Mouse (Mus musculus) lung, embryonic 15.5 days (tissue): ENCODE data around the gene Nrxn1. TPM values are rescaled to one million over a fixed set of nuclear protein-coding genes. Genes with fewer than 3 reads are reported as not detected.

Source experiments
- ATAC-seq: fragments of 200-750 bp; cut with Nextera tagmentation; 2 replicates; pipeline ENCODE4 v1.8.0; 2017; ENCODE audit warnings: moderate number of reproducible peaks, borderline replicate concordance; ENCODE audit not compliant: low FRiP score, low TSS enrichment; ENCODE audit errors: extremely low read depth
- H3K27ac ChIP-seq: fragments of 300-500 bp; sonication (generic); 2 replicates; pipeline ENCODE4 v1.5.1; 2015; ENCODE audit warnings: moderate library complexity, mild to moderate bottlenecking, inconsistent platforms
- H3K27me3 ChIP-seq: fragments of 300-500 bp; sonication (generic); 2 replicates; pipeline ENCODE4 v1.6.1; 2015; ENCODE audit warnings: inconsistent platforms
- H3K36me3 ChIP-seq: fragments of 300-500 bp; sonication (generic); 2 replicates; pipeline ENCODE4 v1.6.1; 2015; ENCODE audit warnings: inconsistent platforms
- H3K4me1 ChIP-seq: fragments of 300-500 bp; sonication (generic); 2 replicates; pipeline ENCODE4 v1.6.1; 2015; ENCODE audit warnings: inconsistent platforms
- H3K4me2 ChIP-seq: fragments of 300-500 bp; sonication (generic); 2 replicates; pipeline ENCODE4 v1.6.1; 2015; ENCODE audit warnings: inconsistent platforms, mild to moderate bottlenecking, moderate library complexity
- H3K4me3 ChIP-seq: fragments of 300-500 bp; sonication (generic); 2 replicates; pipeline ENCODE4 v1.5.1; 2015; ENCODE audit warnings: mild to moderate bottlenecking, inconsistent platforms
- H3K9ac ChIP-seq: fragments of 300-500 bp; sonication (generic); 2 replicates; pipeline ENCODE4 v1.6.1; 2015; ENCODE audit warnings: inconsistent platforms
- H3K9me3 ChIP-seq: fragments of 300-500 bp; sonication (generic); 2 replicates; pipeline ENCODE4 v1.6.1; 2016; ENCODE audit warnings: inconsistent platforms
- WGBS: fragments of 180-500 bp; shearing (Covaris S2); methylation state at CpG from one replicate; pipeline ENCODE4 v1.1.7; 2015; 5-methylcytosine and 5-hydroxymethylcytosine counted together
- polyA plus RNA-seq: library from polyadenylated mRNA; unstranded; fragments of >200 nt; fragmentation: Nextera tagmentation; extraction: Ambion mirVana; gene quantifications from 2 replicates; pipeline ENCODE4 v1.2.1, GENCODE M21; 2015

Gene Nrxn1
- polyA plus RNA-seq, 1 experiment from 2014 or later = 2.7 TPM

DNA sequence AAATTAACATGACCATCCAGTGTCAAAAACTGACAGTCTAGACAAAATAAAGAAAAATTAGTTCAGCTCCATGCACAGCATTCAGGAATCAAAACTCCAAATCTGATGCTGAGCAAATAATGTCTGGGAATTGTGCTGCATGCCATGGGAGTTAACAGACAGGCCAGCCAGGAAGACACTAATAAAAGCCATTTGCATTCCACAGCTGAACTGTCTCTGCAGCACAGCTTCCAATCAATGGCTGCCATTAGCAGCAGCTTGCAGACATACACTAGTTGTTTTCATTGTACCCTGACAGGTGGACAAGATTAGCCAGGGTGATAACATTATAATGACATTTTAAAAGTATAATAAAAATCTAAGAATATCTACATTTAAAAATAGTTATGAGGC lies 255.9 kb downstream of the Nrxn1 start:
- no peak for ATAC-seq

DNA sequence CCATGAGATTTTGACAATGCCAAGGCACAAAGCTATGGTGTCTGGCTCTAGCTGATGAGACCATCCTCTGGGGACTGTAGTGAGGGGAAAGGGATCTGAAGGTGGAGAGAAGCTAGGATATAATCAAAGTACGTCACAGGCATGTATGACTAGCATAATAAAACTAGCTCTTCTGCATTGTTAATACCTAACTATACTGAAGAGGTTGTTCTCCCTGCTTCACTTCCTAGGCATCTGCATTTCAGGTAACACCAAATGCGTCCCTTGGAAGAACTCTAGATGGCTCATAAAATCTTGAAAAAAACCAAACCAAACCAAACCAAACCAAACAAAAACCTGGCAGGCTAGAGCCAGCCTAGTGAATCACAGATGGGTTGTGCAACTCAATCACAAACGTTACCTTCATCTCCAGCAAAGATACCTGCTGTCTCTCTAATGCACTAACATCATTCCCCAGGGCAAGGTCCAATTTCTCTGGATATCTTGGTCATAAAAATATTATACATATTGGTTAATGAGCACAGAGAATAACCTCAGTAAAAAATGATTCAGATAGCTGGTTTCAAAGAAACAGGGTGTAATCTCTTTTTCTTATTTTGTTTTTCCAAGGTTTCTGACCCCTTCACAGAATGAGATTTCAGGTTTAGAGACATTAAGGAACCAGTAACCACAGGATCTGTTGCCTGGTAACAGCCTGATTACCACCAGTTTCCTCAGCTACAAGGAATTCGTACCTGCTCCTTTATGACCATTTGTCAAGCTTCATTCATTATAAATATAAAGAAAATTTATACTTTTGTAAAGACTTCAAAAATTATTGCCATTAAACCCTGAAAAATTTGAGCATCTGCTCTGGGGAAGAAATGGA lies 256.5 kb downstream of the Nrxn1 start:
- H3K27me3 ChIP-seq = no peaks in the 10 kb centered on the region
- no peaks in the 10 kb centered on the region for H3K9me3 ChIP-seq
- no peak for ATAC-seq
- H3K4me3 ChIP-seq = no peak overlapping the region
- H3K4me2 ChIP-seq = no peak overlapping the region
- WGBS = 59% methylated on average over 4 of the region's 4 CpGs
- no peaks in the 10 kb centered on the region for H3K4me1 ChIP-seq
- no peak overlapping the region for H3K9ac ChIP-seq
- no peak overlapping the region for H3K27ac ChIP-seq
- no peaks in the 10 kb centered on the region for H3K36me3 ChIP-seq

More for the DNA sequence above, 255.9 kb downstream of the Nrxn1 start:
- Histone ChIP-seq H3K4me3 (no peak overlapping the region), H3K27ac (no peak overlapping the region), H3K36me3 (no peaks in the 10 kb centered on the region), H3K9ac (no peak overlapping the region), H3K27me3 (no peaks in the 10 kb centered on the region), H3K9me3 (no peaks in the 10 kb centered on the region), H3K4me1 (no peaks in the 10 kb centered on the region), H3K4me2 (no peak overlapping the region)

- 48% methylated on average over 2 of the region's 2 CpGs for whole genome bisulfite sequencing
- H3K27me3 ChIP-seq = no peaks in the 10 kb centered on the region
- no peak overlapping the region for H3K4me2 ChIP-seq
- no peak overlapping the region for H3K27ac ChIP-seq
- H3K36me3 ChIP-seq = no peaks in the 10 kb centered on the region
- no peak overlapping the region for H3K4me3 ChIP-seq
- no peak for ATAC-seq
- no peaks in the 10 kb centered on the region for H3K4me1 ChIP-seq
- no peaks in the 10 kb centered on the region for H3K9me3 ChIP-seq
- no peak overlapping the region for H3K9ac ChIP-seq
Measured at GRCm38 (mm10) chr17:90818340-90818739, 274.5 kb downstream of the Nrxn1 start.

DNA sequence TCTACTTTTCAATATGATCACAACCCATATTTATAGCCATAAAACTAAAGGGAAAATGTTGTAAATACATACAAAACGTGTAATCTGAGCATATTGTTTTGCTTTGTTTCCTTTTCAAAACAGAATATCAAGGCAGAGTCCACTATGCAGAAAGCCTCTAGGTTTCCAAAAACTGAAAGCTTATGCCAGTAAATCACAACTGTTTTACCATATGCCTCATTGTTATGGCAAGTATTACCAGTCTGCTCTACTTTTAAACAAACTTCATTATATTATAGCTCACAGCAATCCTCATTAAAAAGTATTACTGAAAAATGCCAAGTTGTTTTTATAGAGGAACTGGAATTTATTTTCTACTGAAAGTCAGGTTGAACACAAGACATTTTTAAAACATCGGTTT lies 275.0 kb downstream of the Nrxn1 start:
- WGBS = 71% methylated on average over 2 of the region's 2 CpGs
- H3K27ac ChIP-seq = no peak overlapping the region
- H3K27me3 ChIP-seq = no peaks in the 10 kb centered on the region
- no peak for ATAC-seq
- no peak overlapping the region for H3K9ac ChIP-seq
- H3K4me3 ChIP-seq = no peak overlapping the region
- no peaks in the 10 kb centered on the region for H3K4me1 ChIP-seq
- H3K9me3 ChIP-seq = no peaks in the 10 kb centered on the region
- no peak overlapping the region for H3K4me2 ChIP-seq
- H3K36me3 ChIP-seq = no peaks in the 10 kb centered on the region

- no peak for ATAC-seq
- no peak overlapping the region for H3K27ac ChIP-seq
- H3K36me3 ChIP-seq = no peaks in the 10 kb centered on the region
- no peak overlapping the region for H3K4me3 ChIP-seq
- no peak overlapping the region for H3K4me2 ChIP-seq
- 94% methylated on average over 1 of the region's 1 CpGs for WGBS
- H3K9ac ChIP-seq = no peak overlapping the region
- no peaks in the 10 kb centered on the region for H3K4me1 ChIP-seq
- H3K27me3 ChIP-seq = no peaks in the 10 kb centered on the region
- no peaks in the 10 kb centered on the region for H3K9me3 ChIP-seq
Measured at GRCm38 (mm10) chr17:90815306-90815705, 277.6 kb downstream of the Nrxn1 start.

DNA sequence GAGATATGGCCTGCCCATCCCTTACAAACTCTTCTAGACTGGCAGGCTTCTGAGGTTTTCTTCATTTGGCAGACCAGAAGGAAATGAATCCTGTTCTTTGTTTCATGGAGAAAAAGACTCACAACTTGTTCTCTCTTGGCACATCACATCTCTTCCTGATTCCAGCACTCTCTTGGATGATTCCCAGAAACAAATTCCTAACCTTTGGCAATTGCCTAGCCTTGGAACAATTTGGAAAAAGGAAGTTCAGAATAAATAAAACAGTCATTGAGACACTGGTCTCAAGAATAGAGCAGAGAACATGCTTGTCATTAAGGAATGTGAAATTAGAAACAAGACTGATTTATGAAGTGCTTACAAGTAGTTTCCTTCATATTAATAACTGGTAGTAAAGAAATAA lies 279.1 kb downstream of the Nrxn1 start:
- Histone ChIP-seq H3K36me3 (no peaks in the 10 kb centered on the region), H3K4me3 (no peak overlapping the region), H3K9ac (no peak overlapping the region), H3K9me3 (no peaks in the 10 kb centered on the region), H3K4me1 (no peaks in the 10 kb centered on the region), H3K4me2 (no peak overlapping the region), H3K27me3 (no peaks in the 10 kb centered on the region), H3K27ac (no peak overlapping the region)
- ATAC-seq = peak; percentile 84; the same call in 1 of the 2 replicates

DNA sequence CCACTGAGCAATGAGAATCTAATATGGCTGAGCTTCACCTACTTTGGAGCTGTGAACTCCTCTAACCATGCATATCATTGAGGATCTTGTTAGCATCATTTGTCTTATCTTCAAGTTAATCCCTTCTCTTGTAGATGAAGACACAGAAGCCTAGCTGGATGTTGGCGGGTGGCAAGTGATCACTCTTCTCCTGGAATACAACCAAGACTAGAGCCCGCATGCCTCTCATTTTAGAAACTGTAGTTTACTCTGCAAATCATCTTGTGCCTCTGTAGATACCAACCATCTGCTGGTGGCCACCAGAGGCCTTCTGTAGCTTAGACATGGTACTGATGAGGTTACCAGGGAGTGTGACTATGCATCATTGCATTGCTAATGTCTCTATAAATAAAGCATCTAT lies 280.4 kb downstream of the Nrxn1 start:
- Histone ChIP-seq H3K27ac (no peak overlapping the region), H3K9ac (no peak overlapping the region), H3K36me3 (no peaks in the 10 kb centered on the region), H3K4me2 (no peak overlapping the region), H3K4me1 (no peaks in the 10 kb centered on the region), H3K27me3 (no peaks in the 10 kb centered on the region), H3K4me3 (no peak overlapping the region), H3K9me3 (no peaks in the 10 kb centered on the region)
- WGBS = 65% methylated on average over 2 of the region's 2 CpGs
- no peak for ATAC-seq

DNA sequence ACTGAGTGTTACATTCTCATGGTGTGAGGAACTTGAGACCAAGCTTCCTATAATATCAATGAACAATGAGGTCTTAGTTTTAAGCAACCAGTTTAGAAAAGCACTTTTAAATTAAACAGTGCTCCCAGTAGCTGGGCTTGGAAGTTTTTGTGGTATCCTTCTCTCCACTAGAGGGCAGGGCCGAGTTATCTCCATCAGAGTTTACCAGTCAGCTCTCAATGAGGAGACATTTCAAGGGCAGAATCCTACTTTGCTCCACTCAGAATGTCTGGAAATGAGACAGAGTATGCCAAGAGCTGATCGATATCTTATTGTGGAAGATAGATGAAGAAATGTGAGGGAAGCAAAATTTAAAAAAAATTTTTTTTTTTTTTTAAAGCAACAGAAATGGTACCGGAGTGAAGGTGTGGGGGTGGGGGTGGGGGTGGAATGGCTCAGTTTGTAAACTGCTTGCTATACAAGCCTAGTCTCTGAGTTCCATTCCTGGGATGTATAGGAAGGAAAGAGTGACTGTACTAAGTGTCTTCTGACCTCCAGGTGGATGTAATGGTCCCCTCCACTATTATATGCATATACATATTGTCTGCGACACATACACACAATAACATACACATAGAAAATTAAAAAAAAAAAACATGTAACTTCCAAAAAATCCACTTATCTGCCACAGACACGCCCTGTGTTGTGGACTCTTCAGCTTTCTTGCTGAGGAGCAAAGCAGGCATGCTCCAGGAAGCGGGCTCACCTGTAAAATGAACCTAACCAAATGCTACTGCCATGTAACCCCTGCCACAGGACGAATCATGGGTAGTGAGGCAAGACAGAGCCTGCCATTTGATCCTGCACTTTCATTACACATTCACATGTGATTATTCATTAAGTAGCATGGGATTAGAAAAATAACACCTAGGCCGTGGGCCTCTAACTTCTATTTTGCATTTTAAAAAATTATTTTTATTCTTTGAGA lies 283.4 kb downstream of the Nrxn1 start:
- no peaks in the 10 kb centered on the region for H3K4me1 ChIP-seq
- H3K4me3 ChIP-seq = no peak overlapping the region
- no peaks in the 10 kb centered on the region for H3K9me3 ChIP-seq
- H3K27ac ChIP-seq = no peak overlapping the region
- H3K4me2 ChIP-seq = no peak overlapping the region
- ATAC-seq = peak; percentile 55; the same call in 1 of the 2 replicates
- 67% methylated on average over 8 of the region's 8 CpGs for WGBS
- H3K27me3 ChIP-seq = no peaks in the 10 kb centered on the region
- no peaks in the 10 kb centered on the region for H3K36me3 ChIP-seq
- no peak overlapping the region for H3K9ac ChIP-seq

- no peak overlapping the region for H3K4me3 ChIP-seq
- no peak for ATAC-seq
- H3K27ac ChIP-seq = no peak overlapping the region
- WGBS = 65% methylated on average over 2 of the region's 2 CpGs
- H3K27me3 ChIP-seq = no peaks in the 10 kb centered on the region
- H3K9ac ChIP-seq = no peak overlapping the region
- H3K36me3 ChIP-seq = no peaks in the 10 kb centered on the region
- H3K4me2 ChIP-seq = no peak overlapping the region
- H3K9me3 ChIP-seq = no peaks in the 10 kb centered on the region
- no peaks in the 10 kb centered on the region for H3K4me1 ChIP-seq
Measured at GRCm38 (mm10) chr17:90808256-90808655, 284.6 kb downstream of the Nrxn1 start.

GRCm38 (mm10) chr17:90807199-90807598 lies 285.7 kb downstream of the Nrxn1 start:
- no peak for ATAC-seq
- Histone ChIP-seq H3K4me1 (no peaks in the 10 kb centered on the region), H3K27ac (no peak overlapping the region), H3K4me2 (no peak overlapping the region), H3K27me3 (no peaks in the 10 kb centered on the region), H3K9ac (no peak overlapping the region), H3K9me3 (no peaks in the 10 kb centered on the region), H3K4me3 (no peak overlapping the region), H3K36me3 (no peaks in the 10 kb centered on the region)

DNA sequence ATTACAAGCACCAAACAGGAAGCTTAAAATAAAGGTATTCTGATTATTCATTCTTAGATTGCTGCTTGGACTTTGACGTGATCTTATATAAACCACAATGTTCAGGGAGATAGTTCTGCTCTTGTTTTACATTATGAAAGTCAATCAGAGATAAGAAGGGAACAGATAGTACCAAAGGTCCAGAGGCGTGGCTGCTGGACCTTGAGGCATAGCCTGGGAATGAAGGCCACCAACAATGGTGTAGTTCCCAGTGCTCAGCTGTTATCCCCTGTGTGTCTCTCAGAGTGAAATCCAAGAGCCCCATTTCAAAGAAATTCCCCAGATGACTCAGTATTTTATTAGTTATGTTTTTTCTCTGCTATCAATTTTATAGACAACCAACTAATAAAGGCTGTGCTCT lies 294.2 kb downstream of the Nrxn1 start:
- Histone ChIP-seq H3K27ac (no peak overlapping the region), H3K9me3 (no peaks in the 10 kb centered on the region), H3K4me2 (no peak overlapping the region), H3K36me3 (no peaks in the 10 kb centered on the region), H3K4me1 (no peaks in the 10 kb centered on the region), H3K9ac (no peak overlapping the region), H3K27me3 (no peaks in the 10 kb centered on the region), H3K4me3 (no peak overlapping the region)
- 58% methylated on average over 2 of the region's 2 CpGs for WGBS
- ATAC-seq = no peak

- Histone ChIP-seq H3K27me3 (no peaks in the 10 kb centered on the region), H3K4me1 (no peaks in the 10 kb centered on the region), H3K36me3 (no peaks in the 10 kb centered on the region), H3K9ac (no peak overlapping the region), H3K4me3 (no peak overlapping the region), H3K9me3 (no peaks in the 10 kb centered on the region), H3K27ac (no peak overlapping the region), H3K4me2 (no peak overlapping the region)
- ATAC-seq = no peak
- WGBS = 84% methylated on average over 2 of the region's 2 CpGs
Measured at GRCm38 (mm10) chr17:90797659-90798288, 295.1 kb downstream of the Nrxn1 start.
